Mouse (Mus musculus): ENCODE measurements around the gene Fam57a. TPM values are rescaled to one million over a fixed set of nuclear protein-coding genes. Genes with fewer than 3 reads are reported as not detected.

The Fam57a gene
- polyA plus RNA-seq (2021): 5.9 TPM

- ChIA-PET POLR2A (no interaction called here), CTCF (no interaction called here)
- H3K27me3 ChIP-seq: no peaks in the 10 kb centered on the region
- in situ Hi-C loops (cut with MboI; ENCODE audit: low pct_unique_long_range_greater_than_20kb): no loop called here
- DNase-seq (ENCODE audit: low read depth, low spot score): no peak
- ATAC-seq: peak; percentile 69
- no peak for TF ChIP-seq CTCF (IDR thresholded peaks at IDR 0.05)
Measured at GRCm38 (mm10) chr11:76179495-76180145, at the start of gene Fam57a, which contains the start of gene Vps53. TSS of gene Fam57a (plus strand) at chr11:76179671. TSS of gene Vps53 (minus strand) at chr11:76179647.

- no peaks in the 10 kb centered on the region for H3K27me3 ChIP-seq
- CTCF ChIA-PET: interaction anchor here (1.2 to 1.7 kb wide), 2 partner anchors 14 to 42 kb away, joined by 3 to 4 read pairs; no protein-coding TSS in a partner anchor
- TF ChIP-seq CTCF (IDR thresholded peaks at IDR 0.05): no peak
- no peak for ATAC-seq
- in situ Hi-C loops (cut with MboI; ENCODE audit: low pct_unique_long_range_greater_than_20kb): no loop called here
- DNase-seq (ENCODE audit: low read depth, low spot score): no peak
- POLR2A ChIA-PET: no interaction called here
Measured at GRCm38 (mm10) chr11:76130859-76131258, 48.6 kb upstream of the Fam57a start.

- TF ChIP-seq CTCF (IDR thresholded peaks at IDR 0.05): no peak
- H3K27me3 ChIP-seq: no peaks in the 10 kb centered on the region
- CTCF ChIA-PET: no interaction called here
- in situ Hi-C loops (cut with MboI; ENCODE audit: low pct_unique_long_range_greater_than_20kb): no loop called here
- POLR2A ChIA-PET: interaction anchor here (1.4 kb wide), 1 partner anchor 33 kb away, joined by 3 read pairs; no protein-coding TSS in a partner anchor
- ATAC-seq (no peak), DNase-seq (ENCODE audit: low read depth, low spot score) (no peak)
Measured at GRCm38 (mm10) chr11:76135641-76136437, 43.6 kb upstream of the Fam57a start.

GRCm38 (mm10) chr11:76137996-76138395, 41.5 kb upstream of the Fam57a start:
- in situ Hi-C loops (cut with MboI; ENCODE audit: low pct_unique_long_range_greater_than_20kb): no loop called here
- DNase-seq (ENCODE audit: low read depth, low spot score): no peak
- ChIA-PET CTCF (no interaction called here), POLR2A (no interaction called here)
- no peaks in the 10 kb centered on the region for H3K27me3 ChIP-seq
- no peak for TF ChIP-seq CTCF (IDR thresholded peaks at IDR 0.05)
- no peak for ATAC-seq

GRCm38 (mm10) chr11:76144386-76144785, 35.1 kb upstream of the Fam57a start:
- DNase-seq (ENCODE audit: low read depth, low spot score) (no peak), ATAC-seq (no peak)
- ChIA-PET POLR2A (no interaction called here), CTCF (interaction anchor here (0.9 kb wide), 1 partner anchor 13 kb away, joined by 4 read pairs; no protein-coding TSS in a partner anchor)
- TF ChIP-seq CTCF (IDR thresholded peaks at IDR 0.05): no peak
- in situ Hi-C loops (cut with MboI; ENCODE audit: low pct_unique_long_range_greater_than_20kb): no loop called here
- H3K27me3 ChIP-seq: no peaks in the 10 kb centered on the region

GRCm38 (mm10) chr11:76145169-76145568, 34.3 kb upstream of the Fam57a start:
- no peak for TF ChIP-seq CTCF (IDR thresholded peaks at IDR 0.05)
- H3K27me3 ChIP-seq: no peaks in the 10 kb centered on the region
- DNase-seq (ENCODE audit: low read depth, low spot score) (no peak), ATAC-seq (no peak)
- POLR2A ChIA-PET: no interaction called here
- CTCF ChIA-PET: interaction anchor here (0.9 kb wide), 1 partner anchor 14 kb away, joined by 4 read pairs; no protein-coding TSS in a partner anchor
- in situ Hi-C loops (cut with MboI; ENCODE audit: low pct_unique_long_range_greater_than_20kb): no loop called here

DNA sequence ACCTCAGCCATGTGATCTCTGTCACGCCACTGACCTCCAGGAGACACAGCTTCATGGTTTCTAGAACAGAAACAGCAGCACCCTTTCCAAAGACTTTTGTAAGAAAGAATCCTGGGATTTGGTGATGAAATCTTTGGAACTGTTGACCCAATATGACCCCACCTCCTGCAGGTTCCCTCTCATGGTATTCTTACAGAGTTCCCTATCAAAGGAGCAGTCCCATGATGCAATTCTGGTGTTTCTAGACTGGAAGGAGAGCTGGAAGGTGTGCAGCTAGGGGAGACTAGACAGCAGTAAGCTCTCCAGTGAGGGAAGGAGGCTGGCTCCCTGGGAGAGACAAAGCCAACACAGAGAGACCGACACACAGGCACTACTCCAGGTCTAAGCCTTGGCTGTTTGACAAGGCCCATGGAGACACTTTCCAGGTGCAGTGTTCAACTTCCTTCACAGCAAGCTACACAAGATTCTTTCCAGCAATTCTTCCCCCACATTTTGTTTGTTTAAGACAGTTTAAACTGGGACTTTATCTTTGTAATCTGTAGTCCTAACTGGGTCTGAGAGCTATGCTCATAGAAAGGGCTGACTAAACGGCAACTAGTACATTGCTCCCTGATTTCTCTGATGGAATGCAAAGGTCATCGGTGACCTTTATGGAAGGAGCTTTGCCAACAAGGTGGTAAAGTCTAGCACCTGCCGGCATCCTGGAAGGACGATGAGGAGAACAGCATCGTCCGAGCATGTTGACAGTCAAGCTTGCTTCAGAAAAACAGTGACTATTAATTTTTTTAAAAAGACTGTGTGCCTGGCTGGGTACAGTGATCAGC, 33.1 kb upstream of the Fam57a start:
- no peaks in the 10 kb centered on the region for H3K27me3 ChIP-seq
- in situ Hi-C loops (cut with MboI; ENCODE audit: low pct_unique_long_range_greater_than_20kb): no loop called here
- ChIA-PET POLR2A (no interaction called here), CTCF (interaction anchor here (2.5 kb wide), 1 partner anchor 12 kb away, joined by 10 read pairs; no protein-coding TSS in a partner anchor)
- no peak for TF ChIP-seq CTCF (IDR thresholded peaks at IDR 0.05)
- ATAC-seq (no peak), DNase-seq (ENCODE audit: low read depth, low spot score) (no peak)

- POLR2A ChIA-PET: no interaction called here
- H3K27me3 ChIP-seq: no peaks in the 10 kb centered on the region
- ATAC-seq (peak; percentile 44), DNase-seq (ENCODE audit: low read depth, low spot score) (no peak)
- TF ChIP-seq CTCF (IDR thresholded peaks at IDR 0.05): no peak
- in situ Hi-C loops (cut with MboI; ENCODE audit: low pct_unique_long_range_greater_than_20kb): no loop called here
- CTCF ChIA-PET: interaction anchor here (0.9 to 2.5 kb wide), 5 partner anchors 10 to 28 kb away, joined by 3 to 10 read pairs (median 3); no protein-coding TSS in a partner anchor
Measured at GRCm38 (mm10) chr11:76148055-76149008, 31.1 kb upstream of the Fam57a start.

DNA sequence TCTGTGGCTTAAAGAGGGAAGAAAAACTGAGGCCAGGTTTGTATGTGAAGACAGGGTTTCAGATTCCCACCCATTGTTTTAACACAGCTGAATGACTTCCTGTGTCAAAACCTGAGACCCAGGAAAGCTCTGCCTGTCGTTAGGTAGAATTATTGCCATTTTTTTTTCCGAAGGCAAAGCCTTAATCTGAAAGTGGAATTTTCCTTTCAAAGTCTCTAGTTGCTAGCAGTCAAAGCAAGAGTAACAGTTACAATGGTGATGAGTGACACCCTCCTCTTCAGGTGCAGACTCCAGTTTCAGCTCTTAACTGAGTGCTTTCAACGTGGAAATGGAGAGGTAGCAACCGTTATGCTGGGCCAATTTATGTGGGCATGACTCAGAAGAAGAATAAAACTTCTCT, 28.5 kb upstream of the Fam57a start:
- no peaks in the 10 kb centered on the region for H3K27me3 ChIP-seq
- ChIA-PET POLR2A (no interaction called here), CTCF (no interaction called here)
- in situ Hi-C loops (cut with MboI; ENCODE audit: low pct_unique_long_range_greater_than_20kb): no loop called here
- no peak for TF ChIP-seq CTCF (IDR thresholded peaks at IDR 0.05)
- ATAC-seq (no peak), DNase-seq (ENCODE audit: low read depth, low spot score) (no peak)

All from Patski (cell line).